Mouse (Mus musculus): ENCODE data around the gene Gli1. TPM values are rescaled to one million over a fixed set of nuclear protein-coding genes. Genes with fewer than 3 reads are reported as not detected.

Gene Gli1
- total and polyA plus RNA-seq, 3 experiments, result 0.10 to 0.42 TPM; not detected in 1

- Histone ChIP-seq H3K4me2 (ENCODE audit: insufficient read depth, low read depth, poor library complexity, severe bottlenecking) (no peak overlapping the region), H3K9ac (ENCODE audit: insufficient read depth, low read depth) (no peak overlapping the region), H3K36me3 (replicated peaks in 1 of 2; ENCODE audit: control insufficient read depth in 1 of 2, insufficient read depth in 1 of 2, low read length in 1 of 2) (peaks cover 36 to 72% of the 10 kb centered on the region in 2 experiments), H3K27ac (ENCODE audit: insufficient read depth, low read depth) (no peak overlapping the region), H3K4me3 (replicated peaks in 1 of 3; ENCODE audit: low read depth in 2 of 3, low read length in 2 of 3, poor library complexity in 1 of 3) (no peak overlapping the region), H3K79me2 (replicated peaks; ENCODE audit: control insufficient read depth, extremely low read depth, insufficient read depth, poor library complexity, severe bottlenecking) (no peaks in the 10 kb centered on the region), H3K4me1 (ENCODE audit: control insufficient read depth in 1 of 2, insufficient read depth in 2 of 2) (peaks cover 5 to 26% of the 10 kb centered on the region in 2 experiments), H3K9me3 (replicated peaks; ENCODE audit: low read length) (no peaks in the 10 kb centered on the region), H3K27me3 (replicated peaks) (no peaks in the 10 kb centered on the region)
- no peak for DNase-seq (ENCODE audit: extremely low read depth)
- TF ChIP-seq MYC (IDR thresholded peaks at IDR 0.05; ENCODE audit: low read depth, low read length) (no peak), MEF2A (IDR thresholded peaks at IDR 0.05; ENCODE audit: borderline replicate concordance, low read depth, low read length) (no peak), GABPA (IDR thresholded peaks at IDR 0.05; ENCODE audit: insufficient replicate concordance, low read depth, low read length) (no peak), MAX (IDR thresholded peaks at IDR 0.05; ENCODE audit: low read length) (no peak), BHLHE40 (IDR thresholded peaks at IDR 0.05; ENCODE audit: low read depth, low read length) (no peak), ZC3H11A (IDR thresholded peaks at IDR 0.05; ENCODE audit: low read depth, low read length) (no peak), ZKSCAN1 (IDR thresholded peaks at IDR 0.05; ENCODE audit: borderline replicate concordance, low read depth, low read length) (no peak), UBTF (IDR thresholded peaks at IDR 0.05; ENCODE audit: low read depth, low read length) (no peak), TBP (conservative IDR thresholded peaks at IDR 0.05; ENCODE audit: low read depth, low read length) (no peak), PAX5 (IDR thresholded peaks at IDR 0.05; ENCODE audit: low read length) (no peak), CTCF (conservative IDR thresholded peaks at IDR 0.05 in 1 of 2, IDR thresholded peaks at IDR 0.05 in 1 of 2; ENCODE audit: low read depth in 2 of 2, low read length in 2 of 2) (no peak), JUND (conservative IDR thresholded peaks at IDR 0.05; ENCODE audit: low read depth, low read length) (no peak), ZNF384 (IDR thresholded peaks at IDR 0.05; ENCODE audit: low read depth, low read length) (no peak), EP300 (IDR thresholded peaks at IDR 0.05; ENCODE audit: low read length) (no peak), ELF1 (IDR thresholded peaks at IDR 0.05; ENCODE audit: low read depth, low read length) (no peak), ETS1 (conservative IDR thresholded peaks at IDR 0.05; ENCODE audit: low read depth, low read length) (no peak), JUN (IDR thresholded peaks at IDR 0.05; ENCODE audit: insufficient read depth, low read depth, low read length) (no peak)
- in situ Hi-C loops (cut with MboI; ENCODE audit: low pct_ligation_motif_present, low pct_unique_long_range_greater_than_20kb, low sequenced_read_pairs) (no loop called here), dilution Hi-C loops (cut with MboI; ENCODE audit: extremely low pct_ligation_motif_present, extremely low pct_unique_long_range_greater_than_20kb, low sequenced_read_pairs) (no loop called here)
Observed at GRCm38 (mm10) chr10:127327461-127328145, 14.2 kb downstream of the Gli1 start.

DNA sequence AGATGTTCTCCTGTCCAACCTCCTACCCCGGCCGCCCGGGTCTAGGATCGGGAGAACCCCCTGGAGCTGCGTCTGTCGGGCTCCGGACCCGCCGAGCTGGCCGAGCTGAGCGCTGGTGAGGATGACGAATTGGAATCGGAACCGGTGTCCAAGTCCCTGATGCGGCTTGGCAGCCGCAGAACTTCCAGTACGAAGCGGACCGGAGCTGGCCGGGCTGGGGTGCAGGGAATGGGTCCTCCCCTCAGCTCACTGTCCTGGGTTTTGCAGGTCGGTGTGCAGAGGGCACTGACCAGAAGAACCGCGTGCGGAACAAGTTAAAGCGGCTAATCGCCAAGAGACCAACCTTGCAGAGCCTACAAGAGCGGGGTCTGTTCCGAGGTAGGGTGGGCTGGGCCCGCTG, 14.9 kb downstream of the Gli1 start:
- no peak overlapping the region for H3K4me2 ChIP-seq (ENCODE audit: insufficient read depth, low read depth, poor library complexity, severe bottlenecking)
- H3K4me3 ChIP-seq (replicated peaks in 1 of 3; ENCODE audit: low read depth in 2 of 3, low read length in 2 of 3, poor library complexity in 1 of 3), result no peak overlapping the region
- H3K4me1 ChIP-seq (ENCODE audit: control insufficient read depth in 1 of 2, insufficient read depth in 2 of 2), result peaks cover 5 to 34% of the 10 kb centered on the region in 2 experiments
- in situ Hi-C loops (cut with MboI; ENCODE audit: low pct_ligation_motif_present, low pct_unique_long_range_greater_than_20kb, low sequenced_read_pairs), result no loop called here
- peaks cover 36 to 65% of the 10 kb centered on the region in 2 experiments for H3K36me3 ChIP-seq (replicated peaks in 1 of 2; ENCODE audit: control insufficient read depth in 1 of 2, insufficient read depth in 1 of 2, low read length in 1 of 2)
- no peaks in the 10 kb centered on the region for H3K9me3 ChIP-seq (replicated peaks; ENCODE audit: low read length)
- DNase-seq (ENCODE audit: extremely low read depth), result no peak
- H3K27ac ChIP-seq (ENCODE audit: insufficient read depth, low read depth), result no peak overlapping the region
- no peak overlapping the region for H3K9ac ChIP-seq (ENCODE audit: insufficient read depth, low read depth)
- TF ChIP-seq BHLHE40 (IDR thresholded peaks at IDR 0.05; ENCODE audit: low read depth, low read length) (no peak), MXI1 (IDR thresholded peaks at IDR 0.05; ENCODE audit: low read depth, low read length) (no peak)
- dilution Hi-C loops (cut with MboI; ENCODE audit: extremely low pct_ligation_motif_present, extremely low pct_unique_long_range_greater_than_20kb, low sequenced_read_pairs), result no loop called here
- no peaks in the 10 kb centered on the region for H3K79me2 ChIP-seq (replicated peaks; ENCODE audit: control insufficient read depth, extremely low read depth, insufficient read depth, poor library complexity, severe bottlenecking)
- no peaks in the 10 kb centered on the region for H3K27me3 ChIP-seq (replicated peaks)
